Mouse (Mus musculus): Measurements from ENCODE around the gene Bnc2. TPM values are rescaled to one million over a fixed set of nuclear protein-coding genes. Genes with fewer than 3 reads are reported as not detected.

The Bnc2 gene
- polyA plus RNA-seq, 1 experiment from 2014 or later, result 4.4 TPM

- Histone ChIP-seq H3K4me2 (ENCODE audit: low read length) (no peak overlapping the region), H3K4me1 (replicated peaks; ENCODE audit: insufficient read depth, low read length) (no peaks in the 10 kb centered on the region), H3K27ac (no peak overlapping the region), H3K4me3 (replicated peaks; ENCODE audit: low read depth, low read length) (no peak overlapping the region), H3K36me3 (ENCODE audit: insufficient read depth, low read length) (no peaks in the 10 kb centered on the region), H3K9me3 (replicated peaks; ENCODE audit: low read length) (no peaks in the 10 kb centered on the region), H3K27me3 (ENCODE audit: insufficient read depth, low read length) (no peaks in the 10 kb centered on the region), H3K9ac (ENCODE audit: low read depth, low read length) (no peak overlapping the region)
- DNase-seq (ENCODE audit: low spot score) (no peak), ATAC-seq (replicated peaks; ENCODE audit: low FRiP score, low read depth) (no peak)
- WGBS, result 79% methylated on average over 8 of the region's 8 CpGs
- no peak for TF ChIP-seq CTCF (IDR thresholded peaks at IDR 0.05; ENCODE audit: low read depth)
These were observed 172.3 kb downstream of the Bnc2 start for GRCm38 (mm10) chr4:84502581-84503269.

GRCm38 (mm10) chr4:84500796-84501349 is 174.2 kb downstream of the Bnc2 start:
- Histone ChIP-seq H3K4me1 (replicated peaks; ENCODE audit: insufficient read depth, low read length) (no peaks in the 10 kb centered on the region), H3K27ac (no peak overlapping the region), H3K9ac (ENCODE audit: low read depth, low read length) (no peak overlapping the region), H3K9me3 (replicated peaks; ENCODE audit: low read length) (no peaks in the 10 kb centered on the region), H3K4me3 (replicated peaks; ENCODE audit: low read depth, low read length) (no peak overlapping the region), H3K36me3 (ENCODE audit: insufficient read depth, low read length) (no peaks in the 10 kb centered on the region), H3K4me2 (ENCODE audit: low read length) (no peak overlapping the region), H3K27me3 (ENCODE audit: insufficient read depth, low read length) (no peaks in the 10 kb centered on the region)
- ATAC-seq (replicated peaks; ENCODE audit: low FRiP score, low read depth) (no peak), DNase-seq (ENCODE audit: low spot score) (no peak)
- TF ChIP-seq CTCF (IDR thresholded peaks at IDR 0.05; ENCODE audit: low read depth), result no peak
- 33% methylated on average over 4 of the region's 4 CpGs for WGBS

GRCm38 (mm10) chr4:84500259-84500658 is 174.8 kb downstream of the Bnc2 start:
- no peaks in the 10 kb centered on the region for H3K27me3 ChIP-seq (ENCODE audit: insufficient read depth, low read length)
- H3K4me2 ChIP-seq (ENCODE audit: low read length), result no peak overlapping the region
- no peak overlapping the region for H3K4me3 ChIP-seq (replicated peaks; ENCODE audit: low read depth, low read length)
- TF ChIP-seq CTCF (IDR thresholded peaks at IDR 0.05; ENCODE audit: low read depth), result no peak
- H3K27ac ChIP-seq, result no peak overlapping the region
- H3K9me3 ChIP-seq (replicated peaks; ENCODE audit: low read length), result no peaks in the 10 kb centered on the region
- no peaks in the 10 kb centered on the region for H3K36me3 ChIP-seq (ENCODE audit: insufficient read depth, low read length)
- no peaks in the 10 kb centered on the region for H3K4me1 ChIP-seq (replicated peaks; ENCODE audit: insufficient read depth, low read length)
- H3K9ac ChIP-seq (ENCODE audit: low read depth, low read length), result no peak overlapping the region
- DNase-seq (ENCODE audit: low spot score), result peak; percentile 9
- 52% methylated on average over 9 of the region's 9 CpGs for WGBS
- no peak for ATAC-seq (replicated peaks; ENCODE audit: low FRiP score, low read depth)

- H3K4me2 ChIP-seq (ENCODE audit: low read length), result no peak overlapping the region
- no peak for ATAC-seq (replicated peaks; ENCODE audit: low FRiP score, low read depth)
- no peak overlapping the region for H3K4me3 ChIP-seq (replicated peaks; ENCODE audit: low read depth, low read length)
- H3K9ac ChIP-seq (ENCODE audit: low read depth, low read length), result no peak overlapping the region
- H3K4me1 ChIP-seq (replicated peaks; ENCODE audit: insufficient read depth, low read length), result no peaks in the 10 kb centered on the region
- WGBS, result 92% methylated on average over 6 of the region's 6 CpGs
- TF ChIP-seq CTCF (IDR thresholded peaks at IDR 0.05; ENCODE audit: low read depth), result no peak
- no peak for DNase-seq (ENCODE audit: low spot score)
- H3K27ac ChIP-seq, result no peak overlapping the region
- no peaks in the 10 kb centered on the region for H3K9me3 ChIP-seq (replicated peaks; ENCODE audit: low read length)
- no peaks in the 10 kb centered on the region for H3K36me3 ChIP-seq (ENCODE audit: insufficient read depth, low read length)
- no peaks in the 10 kb centered on the region for H3K27me3 ChIP-seq (ENCODE audit: insufficient read depth, low read length)
These were observed 176.6 kb downstream of the Bnc2 start for GRCm38 (mm10) chr4:84498469-84498868.

- DNase-seq (ENCODE audit: low spot score), result no peak
- Histone ChIP-seq H3K36me3 (ENCODE audit: insufficient read depth, low read length) (no peaks in the 10 kb centered on the region), H3K27ac (no peak overlapping the region), H3K9me3 (replicated peaks; ENCODE audit: low read length) (no peaks in the 10 kb centered on the region), H3K9ac (ENCODE audit: low read depth, low read length) (no peak overlapping the region), H3K27me3 (ENCODE audit: insufficient read depth, low read length) (no peaks in the 10 kb centered on the region), H3K4me3 (replicated peaks; ENCODE audit: low read depth, low read length) (no peak overlapping the region), H3K4me1 (replicated peaks; ENCODE audit: insufficient read depth, low read length) (no peaks in the 10 kb centered on the region), H3K4me2 (ENCODE audit: low read length) (no peak overlapping the region)
- ATAC-seq (replicated peaks; ENCODE audit: low FRiP score, low read depth), result no peak
- TF ChIP-seq CTCF (IDR thresholded peaks at IDR 0.05; ENCODE audit: low read depth), result no peak
- 71% methylated on average over 5 of the region's 5 CpGs for WGBS
These were observed 186.8 kb downstream of the Bnc2 start for GRCm38 (mm10) chr4:84488323-84488722.

- Histone ChIP-seq H3K9me3 (replicated peaks; ENCODE audit: low read length) (no peaks in the 10 kb centered on the region), H3K27ac (no peak overlapping the region), H3K36me3 (ENCODE audit: insufficient read depth, low read length) (no peaks in the 10 kb centered on the region), H3K4me2 (ENCODE audit: low read length) (no peak overlapping the region), H3K4me1 (replicated peaks; ENCODE audit: insufficient read depth, low read length) (no peaks in the 10 kb centered on the region), H3K27me3 (ENCODE audit: insufficient read depth, low read length) (no peaks in the 10 kb centered on the region), H3K4me3 (replicated peaks; ENCODE audit: low read depth, low read length) (no peak overlapping the region), H3K9ac (ENCODE audit: low read depth, low read length) (no peak overlapping the region)
- ATAC-seq (replicated peaks; ENCODE audit: low FRiP score, low read depth) (no peak), DNase-seq (ENCODE audit: low spot score) (no peak)
- 46% methylated on average over 6 of the region's 6 CpGs for WGBS
- no peak for TF ChIP-seq CTCF (IDR thresholded peaks at IDR 0.05; ENCODE audit: low read depth)
These were observed 192.4 kb downstream of the Bnc2 start for GRCm38 (mm10) chr4:84482680-84483079.

Measured in kidney, postnatal 0 days (tissue).